Mouse (Mus musculus) thymus, adult 2 months (tissue): ENCODE measurements around the gene Uts2. TPM values are rescaled to one million over a fixed set of nuclear protein-coding genes. Genes with fewer than 3 reads are reported as not detected.

Experiments
- DNase-seq: peaks from one replicate; pipeline ENCODE4 v3.0.0; 2021
- H3K27ac ChIP-seq: fragments of 200-500 bp; 2 replicates; pipeline ENCODE4 v1.5.1; 2012; ENCODE audit warnings: low read length, control low read depth; ENCODE audit not compliant: control insufficient read depth, insufficient read depth
- H3K27me3 ChIP-seq: fragments of 200-500 bp; 2 replicates; pipeline ENCODE4 v1.6.1; 2012; ENCODE audit warnings: mild to moderate bottlenecking, low read length, moderate library complexity, mixed read lengths; ENCODE audit not compliant: control insufficient read depth, insufficient read depth
- H3K36me3 ChIP-seq: fragments of 200-500 bp; 2 replicates; pipeline ENCODE4 v1.6.1; 2012; ENCODE audit warnings: mild to moderate bottlenecking, low read length, moderate library complexity; ENCODE audit not compliant: control insufficient read depth, insufficient read depth
- H3K4me1 ChIP-seq: fragments of 200-500 bp; replicated peaks from 2 replicates; pipeline ENCODE4 v1.6.1; 2012; ENCODE audit warnings: low read length; ENCODE audit not compliant: control insufficient read depth, insufficient read depth
- H3K4me3 ChIP-seq: fragments of 200-500 bp; 2 replicates; pipeline ENCODE4 v1.5.1; 2012; ENCODE audit warnings: mild to moderate bottlenecking, low read length, control low read depth, moderate library complexity; ENCODE audit not compliant: control insufficient read depth, insufficient read depth
- CTCF ChIP-seq: fragments of 200-500 bp; IDR thresholded peaks from 2 replicates; pipeline ENCODE4 v1.5.1; 2012; ENCODE audit warnings: mild to moderate bottlenecking, control low read depth, low read length, moderate library complexity, borderline replicate concordance; ENCODE audit not compliant: control insufficient read depth, poor library complexity, insufficient read depth; ENCODE audit errors: extremely low read depth
- POLR2A ChIP-seq: fragments of 200-500 bp; IDR thresholded peaks from 2 replicates; pipeline ENCODE4 v1.6.1; 2012; ENCODE audit warnings: mild to moderate bottlenecking, low read length, control low read depth, moderate library complexity; ENCODE audit not compliant: control insufficient read depth, poor library complexity, insufficient read depth; ENCODE audit errors: extremely low read depth
- WGBS: fragments of 180-500 bp; shearing (Covaris S2); methylation state at CpG from one replicate; pipeline ENCODE4 v1.1.7; 2018; 5-methylcytosine and 5-hydroxymethylcytosine counted together
- polyA plus RNA-seq: library from polyadenylated mRNA; depleted of rRNA; stranded (reverse); fragments of >200 nt; gene quantifications from 2 replicates; pipeline ENCODE4 v1.2.3, GENCODE M21; 2012

The Uts2 gene
- polyA plus RNA-seq, 1 experiment: 0.32 TPM

- Histone ChIP-seq H3K36me3 (no peaks in the 10 kb centered on the region), H3K27me3 (no peaks in the 10 kb centered on the region), H3K4me3 (no peak overlapping the region), H3K4me1 (no peaks in the 10 kb centered on the region), H3K27ac (no peak overlapping the region)
- 95% methylated on average over 11 of the region's 11 CpGs for WGBS
- no peak for DNase-seq
- no peak for TF ChIP-seq CTCF
- no peak for TF ChIP-seq POLR2A
Measured at GRCm38 (mm10) chr4:151037800-151038199, 40.9 kb downstream of the Uts2 start.

GRCm38 (mm10) chr4:151041506-151041905, 44.6 kb downstream of the Uts2 start:
- Histone ChIP-seq H3K4me3 (no peak overlapping the region), H3K4me1 (peaks cover 7% of the 10 kb centered on the region), H3K27me3 (peaks cover 6% of the 10 kb centered on the region; the same call in 1 of the 2 replicates), H3K27ac (no peak overlapping the region), H3K36me3 (no peaks in the 10 kb centered on the region)
- TF ChIP-seq POLR2A (no peak), CTCF (no peak)
- 99% methylated on average over 5 of the region's 5 CpGs for WGBS
- DNase-seq: no peak

GRCm38 (mm10) chr4:151043281-151043680, 46.4 kb downstream of the Uts2 start:
- no peak for DNase-seq
- WGBS: 73% methylated on average over 5 of the region's 5 CpGs
- no peak overlapping the region for H3K4me3 ChIP-seq
- TF ChIP-seq CTCF (no peak), POLR2A (no peak)
- H3K27ac ChIP-seq: no peak overlapping the region
- no peaks in the 10 kb centered on the region for H3K36me3 ChIP-seq
- peaks cover 6% of the 10 kb centered on the region; the same call in 1 of the 2 replicates for H3K27me3 ChIP-seq
- peaks cover 7% of the 10 kb centered on the region for H3K4me1 ChIP-seq

GRCm38 (mm10) chr4:151044037-151044943, 47.4 kb downstream of the Uts2 start, which contains the start of gene Per3:
Per3 (minus strand) TSS chr4:151044665.
- WGBS: 1% methylated on average over 72 of the region's 79 CpGs
- H3K27ac ChIP-seq: no peak within 1 kb of the TSS
- TF ChIP-seq CTCF (no peak), POLR2A (0 out of 2 replicates have a peak, but pooled peaks have one; percentile 12)
- peak; percentile 93 for DNase-seq
- peaks cover 6% of the 10 kb centered on the region; the same call in 1 of the 2 replicates for H3K27me3 ChIP-seq
- H3K4me1 ChIP-seq: peaks cover 7% of the 10 kb centered on the region
- peaks cover 4% of the 10 kb centered on the region; the same call in 1 of the 2 replicates for H3K36me3 ChIP-seq
- H3K4me3 ChIP-seq: peak within 1 kb of the TSS; percentile 54

GRCm38 (mm10) chr4:151044944-151045570, 48.2 kb downstream of the Uts2 start:
- WGBS: 6% methylated on average over 21 of the region's 21 CpGs
- peaks cover 6% of the 10 kb centered on the region; the same call in 1 of the 2 replicates for H3K27me3 ChIP-seq
- H3K4me3 ChIP-seq: peak overlapping the region; percentile 54
- no peak overlapping the region for H3K27ac ChIP-seq
- no peak for TF ChIP-seq CTCF
- TF ChIP-seq POLR2A: 0 out of 2 replicates have a peak, but pooled peaks have one; percentile 5
- peaks cover 7% of the 10 kb centered on the region for H3K4me1 ChIP-seq
- H3K36me3 ChIP-seq: peaks cover 4% of the 10 kb centered on the region; the same call in 1 of the 2 replicates
- no peak for DNase-seq

- Histone ChIP-seq H3K4me3 (no peak overlapping the region), H3K27ac (no peak overlapping the region), H3K27me3 (peaks cover 6% of the 10 kb centered on the region; the same call in 1 of the 2 replicates), H3K36me3 (peaks cover 10% of the 10 kb centered on the region), H3K4me1 (peaks cover 7% of the 10 kb centered on the region)
- TF ChIP-seq POLR2A: no peak
- no peak for TF ChIP-seq CTCF
- DNase-seq: no peak
- 93% methylated on average over 3 of the region's 3 CpGs for WGBS
Measured at GRCm38 (mm10) chr4:151046524-151046923, 49.6 kb downstream of the Uts2 start.
